Mouse (Mus musculus) liver, embryonic 12.5 days (tissue): ENCODE results near the gene Pfkfb4. TPM values are rescaled to one million over a fixed set of nuclear protein-coding genes. Genes with fewer than 3 reads are reported as not detected.

Source experiments
- ATAC-seq: fragments of 200-750 bp; cut with Nextera tagmentation; 2 replicates; pipeline ENCODE4 v1.8.0; 2017; ENCODE audit warnings: moderate number of reproducible peaks, mild to moderate bottlenecking, moderate library complexity
- H3K27ac ChIP-seq: fragments of 300-500 bp; sonication (generic); 2 replicates; pipeline ENCODE4 v1.5.1; 2016; ENCODE audit warnings: mild to moderate bottlenecking
- H3K27me3 ChIP-seq: fragments of 300-500 bp; sonication (generic); replicated peaks from 2 replicates; pipeline ENCODE4 v1.6.1; 2016; ENCODE audit warnings: mild to moderate bottlenecking, moderate library complexity
- H3K36me3 ChIP-seq: fragments of 300-500 bp; sonication (generic); 2 replicates; pipeline ENCODE4 v1.6.1; 2016; ENCODE audit warnings: mild to moderate bottlenecking, moderate library complexity
- H3K4me1 ChIP-seq: fragments of 300-500 bp; sonication (generic); 2 replicates; pipeline ENCODE4 v1.6.1; 2016
- H3K4me2 ChIP-seq: fragments of 300-500 bp; sonication (generic); 2 replicates; pipeline ENCODE4 v1.6.1; 2016; ENCODE audit warnings: mild to moderate bottlenecking, moderate library complexity
- H3K4me3 ChIP-seq: fragments of 300-500 bp; sonication (generic); 2 replicates; pipeline ENCODE4 v1.5.1; 2016; ENCODE audit warnings: mild to moderate bottlenecking, moderate library complexity
- H3K9ac ChIP-seq: fragments of 300-500 bp; sonication (generic); 2 replicates; pipeline ENCODE4 v1.6.1; 2016; ENCODE audit warnings: mild to moderate bottlenecking, moderate library complexity
- H3K9me3 ChIP-seq: fragments of 300-500 bp; sonication (generic); replicated peaks from 2 replicates; pipeline ENCODE4 v1.6.1; 2016; ENCODE audit warnings: mild to moderate bottlenecking, moderate library complexity
- WGBS: fragments of 180-500 bp; shearing (Covaris S2); methylation state at CpG from one replicate; pipeline ENCODE4 v1.1.7; 2016; ENCODE audit not compliant: insufficient replicate concordance; 5-methylcytosine and 5-hydroxymethylcytosine counted together
- polyA plus RNA-seq: library from polyadenylated mRNA; unstranded; fragments of >200 nt; fragmentation: Nextera tagmentation; extraction: Ambion mirVana; gene quantifications from 2 replicates; pipeline ENCODE4 v1.2.1, GENCODE M21; 2016

Gene Pfkfb4
- polyA plus RNA-seq, 1 experiment from 2014 or later, result 3.4 TPM

DNA sequence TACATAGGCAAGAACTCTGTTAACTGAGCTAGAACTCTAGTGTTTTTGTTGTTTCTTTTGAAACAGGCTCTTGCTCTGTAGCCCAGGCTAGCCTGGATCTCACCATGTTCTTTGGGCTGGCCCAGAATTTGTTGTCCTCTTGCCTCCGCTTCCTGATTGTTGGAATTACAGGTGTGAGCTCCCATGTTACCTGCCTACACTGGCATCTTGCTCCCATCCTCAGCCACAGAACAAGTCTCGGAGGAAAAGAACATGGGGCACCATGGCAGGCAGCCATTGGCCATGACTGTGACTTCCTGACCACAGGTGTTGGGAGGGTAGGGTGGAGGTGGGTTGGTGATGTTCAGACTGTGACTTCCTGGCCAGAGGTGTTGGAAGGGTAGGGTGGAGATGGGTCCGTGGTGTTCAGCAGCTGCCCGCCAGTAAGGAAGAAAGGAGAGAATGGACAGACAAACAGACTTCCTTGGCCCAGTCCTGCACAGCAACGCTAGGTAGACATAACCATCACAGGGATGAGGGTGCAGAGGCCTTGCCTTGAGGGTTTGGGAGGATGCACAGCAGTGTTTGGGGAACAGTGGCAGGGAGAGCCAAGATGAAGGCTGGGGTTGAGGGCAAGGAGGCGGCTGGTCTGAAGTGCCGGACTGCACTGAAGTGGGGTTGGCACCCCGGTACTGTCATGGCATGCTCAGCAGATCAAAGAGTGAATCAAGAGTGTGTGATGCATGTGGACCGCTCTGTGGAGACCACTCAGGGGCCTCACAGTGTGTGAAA lies 61.1 kb downstream of the Pfkfb4 start:
- Histone ChIP-seq H3K4me3 (no peak overlapping the region), H3K36me3 (peaks cover 16% of the 10 kb centered on the region), H3K4me2 (no peak overlapping the region), H3K9me3 (no peaks in the 10 kb centered on the region), H3K4me1 (peaks cover 38% of the 10 kb centered on the region), H3K9ac (no peak overlapping the region), H3K27me3 (no peaks in the 10 kb centered on the region), H3K27ac (no peak overlapping the region)
- no peak for ATAC-seq
- WGBS, result 78% methylated on average over 9 of the region's 9 CpGs

- 65% methylated on average over 3 of the region's 3 CpGs for WGBS
- Histone ChIP-seq H3K4me2 (no peak overlapping the region), H3K4me1 (peaks cover 45% of the 10 kb centered on the region), H3K36me3 (peaks cover 23% of the 10 kb centered on the region), H3K27me3 (no peaks in the 10 kb centered on the region), H3K4me3 (no peak overlapping the region), H3K9me3 (no peaks in the 10 kb centered on the region), H3K27ac (no peak overlapping the region), H3K9ac (no peak overlapping the region)
- ATAC-seq, result no peak
These were observed 61.8 kb downstream of the Pfkfb4 start for GRCm38 (mm10) chr9:109053366-109053765.

- H3K9me3 ChIP-seq, result no peaks in the 10 kb centered on the region
- no peak overlapping the region for H3K4me3 ChIP-seq
- no peak overlapping the region for H3K27ac ChIP-seq
- no peak for ATAC-seq
- 66% methylated on average over 6 of the region's 6 CpGs for WGBS
- no peaks in the 10 kb centered on the region for H3K27me3 ChIP-seq
- peaks cover 49% of the 10 kb centered on the region for H3K4me1 ChIP-seq
- H3K36me3 ChIP-seq, result peaks cover 26% of the 10 kb centered on the region
- no peak overlapping the region for H3K9ac ChIP-seq
- H3K4me2 ChIP-seq, result no peak overlapping the region
These were observed 62.3 kb downstream of the Pfkfb4 start for GRCm38 (mm10) chr9:109053851-109054250.

GRCm38 (mm10) chr9:109054712-109055111 lies 63.1 kb downstream of the Pfkfb4 start:
- no peaks in the 10 kb centered on the region for H3K9me3 ChIP-seq
- peak overlapping the region; percentile 61 for H3K4me2 ChIP-seq
- H3K27me3 ChIP-seq, result no peaks in the 10 kb centered on the region
- H3K36me3 ChIP-seq, result peaks cover 26% of the 10 kb centered on the region
- WGBS, result 2% methylated on average over 7 of the region's 7 CpGs
- H3K4me1 ChIP-seq, result peaks cover 53% of the 10 kb centered on the region
- ATAC-seq, result peak; percentile 52
- H3K27ac ChIP-seq, result peak overlapping the region; percentile 45
- H3K9ac ChIP-seq, result peak overlapping the region; percentile 50
- H3K4me3 ChIP-seq, result peak overlapping the region; percentile 40

- Histone ChIP-seq H3K4me3 (peak overlapping the region; percentile 40), H3K36me3 (peaks cover 32% of the 10 kb centered on the region), H3K9me3 (no peaks in the 10 kb centered on the region), H3K9ac (peak overlapping the region; percentile 50), H3K27ac (peak overlapping the region; percentile 45; the same call in 1 of the 2 replicates), H3K4me2 (peak overlapping the region; percentile 61), H3K27me3 (no peaks in the 10 kb centered on the region), H3K4me1 (peaks cover 52% of the 10 kb centered on the region)
- 90% methylated on average over 12 of the region's 12 CpGs for WGBS
- ATAC-seq, result no peak
These were observed 63.9 kb downstream of the Pfkfb4 start for GRCm38 (mm10) chr9:109055271-109056030.

DNA sequence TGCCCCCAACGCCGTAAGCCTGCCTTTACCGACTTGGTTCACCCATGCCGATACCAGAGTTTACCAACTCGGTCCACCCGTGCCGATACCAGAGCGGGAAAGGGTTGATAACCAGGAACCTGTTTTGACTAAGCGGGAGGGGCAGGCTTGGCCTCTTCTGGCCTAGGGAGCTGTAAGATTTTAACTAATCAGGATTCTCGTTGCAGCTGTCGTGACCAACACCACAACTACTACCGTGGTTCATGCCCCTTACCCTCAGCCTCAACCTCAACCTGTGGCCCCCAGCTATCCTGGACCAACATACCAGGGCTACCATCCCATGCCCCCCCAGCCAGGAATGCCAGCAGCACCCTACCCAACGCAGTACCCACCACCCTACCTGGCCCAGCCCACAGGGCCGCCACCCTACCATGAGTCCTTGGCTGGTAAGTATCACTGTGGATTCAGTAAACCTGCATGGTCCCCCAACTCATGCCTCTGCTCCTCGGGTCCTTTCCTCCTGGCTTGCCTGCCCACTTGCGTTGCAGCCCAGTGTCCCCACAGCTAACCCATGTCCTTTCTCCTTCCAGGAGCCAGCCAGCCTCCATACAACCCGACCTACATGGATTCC lies 64.6 kb downstream of the Pfkfb4 start:
- ATAC-seq, result no peak
- Histone ChIP-seq H3K27ac (no peak overlapping the region), H3K9ac (no peak overlapping the region), H3K4me2 (no peak overlapping the region), H3K27me3 (no peaks in the 10 kb centered on the region), H3K36me3 (peaks cover 38% of the 10 kb centered on the region), H3K4me3 (no peak overlapping the region), H3K4me1 (peaks cover 52% of the 10 kb centered on the region), H3K9me3 (no peaks in the 10 kb centered on the region)
- 83% methylated on average over 17 of the region's 17 CpGs for WGBS

DNA sequence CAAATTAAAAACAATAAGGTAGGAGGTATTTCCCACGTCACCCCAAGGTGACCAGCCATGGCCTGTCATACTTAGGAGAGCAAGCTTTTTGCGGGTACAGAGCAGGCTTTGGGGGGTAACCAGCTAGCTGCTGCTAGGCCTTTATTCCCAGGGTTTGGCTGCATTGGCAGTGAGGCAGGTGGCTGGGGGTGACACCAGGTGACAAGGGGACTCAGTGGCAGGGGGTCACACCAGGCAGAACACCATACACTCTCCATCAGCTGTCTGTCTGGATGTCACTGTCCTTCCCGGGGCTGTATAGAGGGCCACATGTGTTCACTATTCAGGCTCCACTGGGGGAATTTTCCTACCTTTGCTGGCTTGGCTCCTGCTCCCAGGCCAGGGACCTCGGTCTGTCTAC lies 65.3 kb downstream of the Pfkfb4 start:
- 85% methylated on average over 4 of the region's 4 CpGs for WGBS
- Histone ChIP-seq H3K27ac (no peak overlapping the region; the same call in 1 of the 2 replicates), H3K9me3 (no peaks in the 10 kb centered on the region), H3K36me3 (peaks cover 42% of the 10 kb centered on the region), H3K4me2 (no peak overlapping the region), H3K27me3 (no peaks in the 10 kb centered on the region), H3K4me3 (no peak overlapping the region), H3K4me1 (peaks cover 47% of the 10 kb centered on the region), H3K9ac (no peak overlapping the region)
- ATAC-seq, result no peak

GRCm38 (mm10) chr9:109057543-109057942 lies 66.0 kb downstream of the Pfkfb4 start:
- Histone ChIP-seq H3K9ac (no peak overlapping the region), H3K27me3 (no peaks in the 10 kb centered on the region), H3K9me3 (no peaks in the 10 kb centered on the region), H3K4me2 (no peak overlapping the region), H3K27ac (0 out of 2 replicates have a peak overlapping the region, but pooled peaks have one; percentile 90), H3K36me3 (peaks cover 48% of the 10 kb centered on the region), H3K4me1 (peaks cover 47% of the 10 kb centered on the region), H3K4me3 (no peak overlapping the region)
- ATAC-seq, result no peak
- 84% methylated on average over 5 of the region's 5 CpGs for WGBS

DNA sequence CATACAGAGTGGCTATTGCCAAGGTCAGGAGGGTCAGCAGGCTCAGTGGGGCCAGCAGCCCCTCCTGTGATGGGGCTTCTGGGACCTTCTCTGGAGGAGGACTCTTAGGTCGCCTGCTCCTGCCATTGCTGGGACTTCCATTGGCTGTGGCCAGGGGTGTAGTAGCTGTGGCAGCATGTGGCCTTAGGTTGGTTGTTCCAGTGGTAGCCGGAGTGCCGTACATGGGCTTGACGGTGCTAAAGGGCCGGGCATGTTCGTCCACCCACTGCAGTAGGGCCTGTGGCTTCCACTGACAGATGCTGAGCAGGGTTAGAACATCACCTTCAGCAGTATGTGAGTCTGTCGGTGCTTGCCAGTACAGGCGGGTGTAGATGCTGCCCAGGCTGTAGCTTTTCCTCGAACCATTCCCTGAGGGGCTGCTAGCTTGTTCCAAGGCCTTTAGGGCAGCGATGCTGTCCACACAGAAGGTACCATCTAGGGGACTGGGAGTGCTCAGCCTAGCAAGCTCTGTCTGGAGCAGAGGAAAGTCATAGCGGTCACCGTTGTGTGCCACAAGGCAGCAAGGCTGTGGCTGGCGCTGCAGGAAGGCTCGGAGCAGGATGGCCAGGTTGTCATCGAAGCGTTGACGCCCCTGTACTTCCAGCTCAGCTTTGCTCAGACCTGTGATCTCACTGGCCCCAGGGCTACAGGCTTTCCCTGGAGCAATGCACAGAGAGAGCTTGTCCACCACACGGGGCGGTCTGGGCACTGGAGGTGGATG lies 66.6 kb downstream of the Pfkfb4 start:
- Histone ChIP-seq H3K9ac (peak overlapping the region; percentile 68), H3K36me3 (peaks cover 54% of the 10 kb centered on the region), H3K4me1 (peaks cover 47% of the 10 kb centered on the region), H3K4me2 (peak overlapping the region; percentile 82), H3K27ac (peak overlapping the region; percentile 90), H3K9me3 (no peaks in the 10 kb centered on the region), H3K4me3 (peak overlapping the region; percentile 59), H3K27me3 (no peaks in the 10 kb centered on the region)
- WGBS, result 86% methylated on average over 19 of the region's 19 CpGs
- no peak for ATAC-seq

GRCm38 (mm10) chr9:109059136-109059903 lies 67.7 kb downstream of the Pfkfb4 start, which contains the start of gene Trex1:
Trex1 (minus strand) TSS chr9:109059734.
- Histone ChIP-seq H3K4me2 (peak within 1 kb of the TSS; percentile 82), H3K9ac (peak within 1 kb of the TSS; percentile 68), H3K4me1 (peaks cover 46% of the 10 kb centered on the region), H3K4me3 (peak within 1 kb of the TSS; percentile 59), H3K27me3 (no peaks in the 10 kb centered on the region), H3K36me3 (peaks cover 66% of the 10 kb centered on the region), H3K27ac (peak within 1 kb of the TSS; percentile 90), H3K9me3 (no peaks in the 10 kb centered on the region)
- peak; percentile 96 for ATAC-seq
- 4% methylated on average over 15 of the region's 15 CpGs for WGBS
